Mouse (Mus musculus) forebrain, postnatal 0 days (tissue): Measurements from ENCODE around the gene Casz1. TPM values are rescaled to one million over a fixed set of nuclear protein-coding genes. Genes with fewer than 3 reads are reported as not detected.

ENCODE experiments used
- ATAC-seq: fragments of 200-750 bp; cut with Nextera tagmentation; 2 replicates; pipeline ENCODE4 v1.8.0; 2017; ENCODE audit warnings: mild to moderate bottlenecking, moderate library complexity
- DNase-seq: peaks from one replicate; pipeline ENCODE4 v3.0.0-alpha.2; 2015
- H3K27ac ChIP-seq: fragments of 300-500 bp; sonication (generic); 2 replicates; pipeline ENCODE4 v1.5.1; 2014; ENCODE audit warnings: low read depth, mild to moderate bottlenecking, antibody characterized with exemption, low read length, moderate library complexity, mixed read lengths
- H3K27me3 ChIP-seq: fragments of 300-500 bp; sonication (generic); 2 replicates; pipeline ENCODE4 v1.6.1; 2014; ENCODE audit warnings: mild to moderate bottlenecking, low read length, mixed read lengths; ENCODE audit not compliant: insufficient read depth
- H3K36me3 ChIP-seq: fragments of 300-500 bp; sonication (generic); 2 replicates; pipeline ENCODE4 v1.6.1; 2014; ENCODE audit warnings: mild to moderate bottlenecking, moderate library complexity; ENCODE audit not compliant: insufficient read depth
- H3K4me1 ChIP-seq: fragments of 300-500 bp; sonication (generic); 2 replicates; pipeline ENCODE4 v1.6.1; 2014; ENCODE audit warnings: antibody characterized with exemption; ENCODE audit not compliant: insufficient read depth
- H3K4me2 ChIP-seq: fragments of 300-500 bp; sonication (generic); 2 replicates; pipeline ENCODE4 v1.6.1; 2014; ENCODE audit warnings: low read depth, mild to moderate bottlenecking, moderate library complexity
- H3K4me3 ChIP-seq: fragments of 300-500 bp; sonication (generic); 2 replicates; pipeline ENCODE4 v1.5.1; 2014; ENCODE audit warnings: low read depth, low read length, mixed read lengths
- H3K9ac ChIP-seq: fragments of 300-500 bp; sonication (generic); 2 replicates; pipeline ENCODE4 v1.6.1; 2014; ENCODE audit warnings: mild to moderate bottlenecking
- H3K9me3 ChIP-seq: fragments of 300-500 bp; sonication (generic); 2 replicates; pipeline ENCODE4 v1.6.1; 2016; ENCODE audit warnings: low read length
- CTCF ChIP-seq: sonication (generic); IDR thresholded peaks from 2 replicates; pipeline ENCODE4 v1.5.1; 2016; ENCODE audit warnings: antibody characterized with exemption, control low read depth, low read depth
- WGBS: fragments of 180-500 bp; shearing (Covaris S2); extraction: QIAGEN DNeasy Blood & Tissue Kit; methylation state at CpG from one replicate; pipeline ENCODE4 v1.1.7; 2014; 5-methylcytosine and 5-hydroxymethylcytosine counted together
- polyA plus RNA-seq: library from polyadenylated mRNA; unstranded; fragments of >200 nt; fragmentation: Nextera tagmentation; extraction: Ambion mirVana; gene quantifications from 2 replicates; pipeline ENCODE4 v1.2.1, GENCODE M21; 2015
- total RNA-seq: library from RNA; depleted of rRNA; stranded (reverse); fragments of >200 nt; gene quantifications from 2 replicates; pipeline ENCODE4 v1.2.3, GENCODE M21; 2014

The Casz1 gene
- total and polyA plus RNA-seq, 2 experiments from 2014 or later, result 1.1 to 3.1 TPM

GRCm38 (mm10) chr4:148940674-148941211, 136.5 kb downstream of the Casz1 start:
- 0 out of 2 replicates have a peak overlapping the region, but pooled peaks have one; percentile 18 for H3K9ac ChIP-seq
- no peak overlapping the region for H3K4me3 ChIP-seq
- 8% methylated on average over 25 of the region's 25 CpGs for WGBS
- H3K27ac ChIP-seq, result no peak overlapping the region
- peak; percentile 60 for DNase-seq
- H3K4me2 ChIP-seq, result peak overlapping the region; percentile 39
- no peaks in the 10 kb centered on the region for H3K9me3 ChIP-seq
- peaks cover 7% of the 10 kb centered on the region; the same call in 1 of the 2 replicates for H3K27me3 ChIP-seq
- peaks cover 8% of the 10 kb centered on the region; the same call in 1 of the 2 replicates for H3K4me1 ChIP-seq
- peak; percentile 94 for ATAC-seq
- H3K36me3 ChIP-seq, result no peaks in the 10 kb centered on the region
- no peak for TF ChIP-seq CTCF

GRCm38 (mm10) chr4:148941321-148941720, 137.1 kb downstream of the Casz1 start:
- Histone ChIP-seq H3K36me3 (no peaks in the 10 kb centered on the region), H3K27ac (no peak overlapping the region), H3K4me3 (no peak overlapping the region), H3K9me3 (no peaks in the 10 kb centered on the region), H3K4me1 (peaks cover 8% of the 10 kb centered on the region; the same call in 1 of the 2 replicates), H3K27me3 (peaks cover 7% of the 10 kb centered on the region; the same call in 1 of the 2 replicates), H3K4me2 (no peak overlapping the region), H3K9ac (no peak overlapping the region)
- ATAC-seq (no peak), DNase-seq (no peak)
- WGBS, result 45% methylated on average over 11 of the region's 11 CpGs
- TF ChIP-seq CTCF, result no peak

GRCm38 (mm10) chr4:148943099-148943498, 138.9 kb downstream of the Casz1 start:
- H3K9ac ChIP-seq, result no peak overlapping the region
- peaks cover 8% of the 10 kb centered on the region; the same call in 1 of the 2 replicates for H3K4me1 ChIP-seq
- 56% methylated on average over 5 of the region's 5 CpGs for WGBS
- H3K27ac ChIP-seq, result no peak overlapping the region
- DNase-seq (no peak), ATAC-seq (no peak)
- no peaks in the 10 kb centered on the region for H3K36me3 ChIP-seq
- H3K4me3 ChIP-seq, result no peak overlapping the region
- no peaks in the 10 kb centered on the region for H3K9me3 ChIP-seq
- H3K27me3 ChIP-seq, result peaks cover 7% of the 10 kb centered on the region; the same call in 1 of the 2 replicates
- no peak for TF ChIP-seq CTCF
- H3K4me2 ChIP-seq, result no peak overlapping the region

GRCm38 (mm10) chr4:148945476-148945881, 141.2 kb downstream of the Casz1 start:
- DNase-seq (peak; percentile 64), ATAC-seq (peak; percentile 79)
- Histone ChIP-seq H3K9me3 (no peaks in the 10 kb centered on the region), H3K4me2 (no peak overlapping the region), H3K4me3 (no peak overlapping the region), H3K36me3 (no peaks in the 10 kb centered on the region), H3K27ac (no peak overlapping the region), H3K27me3 (peaks cover 4% of the 10 kb centered on the region; the same call in 1 of the 2 replicates), H3K9ac (no peak overlapping the region), H3K4me1 (peaks cover 8% of the 10 kb centered on the region; the same call in 1 of the 2 replicates)
- 57% methylated on average over 4 of the region's 4 CpGs for WGBS
- no peak for TF ChIP-seq CTCF

GRCm38 (mm10) chr4:148946071-148946470, 141.8 kb downstream of the Casz1 start:
- Histone ChIP-seq H3K4me3 (no peak overlapping the region), H3K27ac (no peak overlapping the region), H3K36me3 (no peaks in the 10 kb centered on the region), H3K4me2 (no peak overlapping the region), H3K9ac (no peak overlapping the region), H3K4me1 (0 out of 2 replicates have a peak, but pooled peaks cover 2% of the 10 kb centered on the region), H3K27me3 (peaks cover 4% of the 10 kb centered on the region; the same call in 1 of the 2 replicates), H3K9me3 (no peaks in the 10 kb centered on the region)
- DNase-seq (no peak), ATAC-seq (no peak)
- 91% methylated on average over 8 of the region's 8 CpGs for WGBS
- TF ChIP-seq CTCF, result no peak

- Histone ChIP-seq H3K27ac (no peak overlapping the region), H3K4me2 (no peak overlapping the region), H3K9ac (no peak overlapping the region), H3K27me3 (peaks cover 12% of the 10 kb centered on the region), H3K4me1 (no peaks in the 10 kb centered on the region), H3K9me3 (no peaks in the 10 kb centered on the region), H3K36me3 (no peaks in the 10 kb centered on the region), H3K4me3 (no peak overlapping the region)
- WGBS, result 62% methylated on average over 10 of the region's 10 CpGs
- DNase-seq (no peak), ATAC-seq (no peak)
- TF ChIP-seq CTCF, result no peak
Observed at GRCm38 (mm10) chr4:148947833-148948388, 143.7 kb downstream of the Casz1 start.

- no peak overlapping the region for H3K27ac ChIP-seq
- peaks cover 24% of the 10 kb centered on the region for H3K27me3 ChIP-seq
- no peak for TF ChIP-seq CTCF
- peaks cover 3% of the 10 kb centered on the region; the same call in 1 of the 2 replicates for H3K36me3 ChIP-seq
- DNase-seq (no peak), ATAC-seq (no peak)
- no peaks in the 10 kb centered on the region for H3K9me3 ChIP-seq
- H3K4me2 ChIP-seq, result 0 out of 2 replicates have a peak overlapping the region, but pooled peaks have one; percentile 82
- H3K4me3 ChIP-seq, result no peak overlapping the region
- whole genome bisulfite sequencing, result 49% methylated on average over 6 of the region's 6 CpGs
- no peaks in the 10 kb centered on the region for H3K4me1 ChIP-seq
- H3K9ac ChIP-seq, result no peak overlapping the region
Observed at GRCm38 (mm10) chr4:148950487-148950886, 146.3 kb downstream of the Casz1 start.
